Mouse (Mus musculus) embryonic facial prominence, embryonic 14.5 days (tissue): ENCODE measurements around the gene Cyp2s1. TPM values are rescaled to one million over a fixed set of nuclear protein-coding genes. Genes with fewer than 3 reads are reported as not detected.
"Not testable (repeated sequence)": the region's sequence is repeated elsewhere in the genome, so short reads cannot be mapped to it uniquely, and the experiment has no call there.

Experiments used
- ATAC-seq: fragments of 200-750 bp; cut with Nextera tagmentation; 2 replicates; pipeline ENCODE4 v1.8.0; 2017; ENCODE audit warnings: low read depth, moderate number of reproducible peaks, moderate TSS enrichment
- DNase-seq: peaks from one replicate; pipeline ENCODE4 v3.0.0-alpha.2; 2015; ENCODE audit warnings: low spot score
- H3K27ac ChIP-seq: fragments of 300-500 bp; sonication (generic); replicated peaks from 2 replicates; pipeline ENCODE4 v1.5.1; 2014; ENCODE audit warnings: low read depth, mild to moderate bottlenecking, low read length, moderate library complexity
- H3K27me3 ChIP-seq: fragments of 300-500 bp; sonication (generic); replicated peaks from 2 replicates; pipeline ENCODE4 v1.6.1; 2014; ENCODE audit warnings: low read length; ENCODE audit not compliant: control insufficient read depth, insufficient read depth
- H3K36me3 ChIP-seq: fragments of 300-500 bp; sonication (generic); 2 replicates; pipeline ENCODE4 v1.6.1; 2014; ENCODE audit warnings: low read length, mixed read lengths; ENCODE audit not compliant: control insufficient read depth, insufficient read depth
- H3K4me1 ChIP-seq: fragments of 300-500 bp; sonication (generic); 2 replicates; pipeline ENCODE4 v1.6.1; 2014; ENCODE audit warnings: antibody characterized with exemption, low read length; ENCODE audit not compliant: control insufficient read depth, insufficient read depth
- H3K4me2 ChIP-seq: fragments of 300-500 bp; sonication (generic); 2 replicates; pipeline ENCODE4 v1.6.1; 2014; ENCODE audit warnings: low read depth, mild to moderate bottlenecking, low read length, moderate library complexity, mixed read lengths
- H3K4me3 ChIP-seq: fragments of 300-500 bp; sonication (generic); 2 replicates; pipeline ENCODE4 v1.5.1; 2014; ENCODE audit warnings: low read depth, mild to moderate bottlenecking, low read length
- H3K9ac ChIP-seq: fragments of 300-500 bp; sonication (generic); 2 replicates; pipeline ENCODE4 v1.6.1; 2014; ENCODE audit warnings: low read depth, mild to moderate bottlenecking, low read length, moderate library complexity, mixed read lengths
- H3K9me3 ChIP-seq: fragments of 300-500 bp; sonication (generic); 2 replicates; pipeline ENCODE4 v1.6.1; 2016; ENCODE audit warnings: low read length; ENCODE audit not compliant: control insufficient read depth
- WGBS: fragments of 180-500 bp; shearing (Covaris S2); extraction: QIAGEN DNeasy Blood & Tissue Kit; methylation state at CpG from one replicate; pipeline ENCODE4 v1.1.7; 2014; 5-methylcytosine and 5-hydroxymethylcytosine counted together
- polyA plus RNA-seq: library from polyadenylated mRNA; unstranded; fragments of >200 nt; fragmentation: Nextera tagmentation; extraction: Ambion mirVana; gene quantifications from 2 replicates; pipeline ENCODE4 v1.2.1, GENCODE M21; 2014

The Cyp2s1 gene
- polyA plus RNA-seq, 1 experiment from 2014 or later = 4.1 TPM

- Histone ChIP-seq H3K4me3 (peak overlapping the region; percentile 18), H3K9me3 (no peaks in the 10 kb centered on the region), H3K36me3 (no peaks in the 10 kb centered on the region), H3K4me2 (peak overlapping the region; percentile 52), H3K9ac (peak overlapping the region; percentile 53), H3K27me3 (no peaks in the 10 kb centered on the region), H3K27ac (peak overlapping the region; percentile 87), H3K4me1 (peaks cover 12% of the 10 kb centered on the region)
- 18% methylated on average over 24 of the region's 24 CpGs for WGBS
- peak; percentile 92 for DNase-seq
- ATAC-seq = peak; percentile 81
Observed at GRCm38 (mm10) chr7:25802241-25803125, 14.2 kb downstream of the Cyp2s1 start.

GRCm38 (mm10) chr7:25801031-25801430, 15.7 kb downstream of the Cyp2s1 start:
- ATAC-seq (no peak), DNase-seq (no peak)
- Histone ChIP-seq H3K36me3 (no peaks in the 10 kb centered on the region), H3K4me1 (peaks cover 12% of the 10 kb centered on the region), H3K4me2 (no peak overlapping the region), H3K4me3 (no peak overlapping the region), H3K27ac (no peak overlapping the region), H3K9ac (no peak overlapping the region), H3K9me3 (no peaks in the 10 kb centered on the region), H3K27me3 (no peaks in the 10 kb centered on the region)
- 90% methylated on average over 6 of the region's 6 CpGs for WGBS

- Histone ChIP-seq H3K27ac (no peak overlapping the region), H3K4me2 (no peak overlapping the region), H3K9ac (no peak overlapping the region), H3K27me3 (no peaks in the 10 kb centered on the region), H3K4me1 (peaks cover 12% of the 10 kb centered on the region), H3K4me3 (no peak overlapping the region), H3K36me3 (no peaks in the 10 kb centered on the region), H3K9me3 (no peaks in the 10 kb centered on the region)
- no peak for ATAC-seq
- 87% methylated on average over 1 of the region's 1 CpGs for WGBS
- no peak for DNase-seq
Observed at GRCm38 (mm10) chr7:25799369-25799768, 17.3 kb downstream of the Cyp2s1 start.

GRCm38 (mm10) chr7:25798540-25798939, 18.2 kb downstream of the Cyp2s1 start:
- ATAC-seq (no peak), DNase-seq (no peak)
- H3K4me3 ChIP-seq = no peak overlapping the region
- 82% methylated on average over 2 of the region's 2 CpGs for WGBS
- no peaks in the 10 kb centered on the region for H3K9me3 ChIP-seq
- H3K36me3 ChIP-seq = no peaks in the 10 kb centered on the region
- H3K9ac ChIP-seq = no peak overlapping the region
- H3K4me1 ChIP-seq = peaks cover 12% of the 10 kb centered on the region
- H3K27ac ChIP-seq = no peak overlapping the region
- H3K27me3 ChIP-seq = no peaks in the 10 kb centered on the region
- H3K4me2 ChIP-seq = no peak overlapping the region

- no peak for ATAC-seq
Observed at GRCm38 (mm10) chr7:25794775-25795174, 21.9 kb downstream of the Cyp2s1 start.

GRCm38 (mm10) chr7:25793679-25794078, 23.0 kb downstream of the Cyp2s1 start:
- WGBS = 51% methylated on average over 3 of the region's 3 CpGs
- Histone ChIP-seq H3K4me3 (no peak overlapping the region), H3K27me3 (no peaks in the 10 kb centered on the region), H3K9me3 (no peaks in the 10 kb centered on the region), H3K27ac (no peak overlapping the region), H3K4me2 (no peak overlapping the region), H3K4me1 (peaks cover 6% of the 10 kb centered on the region; the same call in 1 of the 2 replicates), H3K9ac (no peak overlapping the region), H3K36me3 (no peaks in the 10 kb centered on the region)
- no peak for ATAC-seq
- DNase-seq = no peak

More at GRCm38 (mm10) chr7:25794775-25795174, 21.9 kb downstream of the Cyp2s1 start:
- H3K9ac ChIP-seq = no peak overlapping the region
- no peak overlapping the region for H3K27ac ChIP-seq
- no peaks in the 10 kb centered on the region for H3K4me1 ChIP-seq
- H3K4me3 ChIP-seq = no peak overlapping the region
- 84% methylated on average over 8 of the region's 8 CpGs for WGBS
- DNase-seq = no peak
- H3K9me3 ChIP-seq = no peaks in the 10 kb centered on the region
- H3K36me3 ChIP-seq = no peaks in the 10 kb centered on the region
- no peak overlapping the region for H3K4me2 ChIP-seq
- H3K27me3 ChIP-seq = no peaks in the 10 kb centered on the region

GRCm38 (mm10) chr7:25792966-25793365, 23.7 kb downstream of the Cyp2s1 start:
- H3K4me3 ChIP-seq, DNase-seq, H3K36me3 ChIP-seq, H3K4me1 ChIP-seq, H3K27ac ChIP-seq, H3K9ac ChIP-seq, H3K27me3 ChIP-seq, H3K4me2 ChIP-seq, ATAC-seq, H3K9me3 ChIP-seq: not testable (repeated sequence)
- 65% methylated on average over 9 of the region's 9 CpGs for WGBS

- H3K36me3 ChIP-seq = 0 out of 2 replicates have a peak, but pooled peaks cover 6% of the 10 kb centered on the region
- no peak overlapping the region for H3K9ac ChIP-seq
- H3K9me3 ChIP-seq = no peaks in the 10 kb centered on the region
- H3K4me2 ChIP-seq = no peak overlapping the region
- ATAC-seq (no peak), DNase-seq (no peak)
- H3K4me1 ChIP-seq = peaks cover 17% of the 10 kb centered on the region
- no peaks in the 10 kb centered on the region for H3K27me3 ChIP-seq
- H3K4me3 ChIP-seq = no peak overlapping the region
- 71% methylated on average over 8 of the region's 8 CpGs for WGBS
- no peak overlapping the region for H3K27ac ChIP-seq
Observed at GRCm38 (mm10) chr7:25790615-25791014, 26.1 kb downstream of the Cyp2s1 start.

- WGBS = 29% methylated on average over 3 of the region's 3 CpGs
- H3K27ac ChIP-seq = peak overlapping the region; percentile 81
Observed at GRCm38 (mm10) chr7:25789129-25789440, 27.6 kb downstream of the Cyp2s1 start.

More at GRCm38 (mm10) chr7:25789129-25789440, 27.6 kb downstream of the Cyp2s1 start:
- no peaks in the 10 kb centered on the region for H3K27me3 ChIP-seq
- peaks cover 17% of the 10 kb centered on the region for H3K4me1 ChIP-seq
- H3K4me3 ChIP-seq = peak overlapping the region; percentile 56
- H3K4me2 ChIP-seq = peak overlapping the region; percentile 81
- peak overlapping the region; percentile 66 for H3K9ac ChIP-seq
- 0 out of 2 replicates have a peak, but pooled peaks cover 10% of the 10 kb centered on the region for H3K36me3 ChIP-seq
- no peaks in the 10 kb centered on the region for H3K9me3 ChIP-seq
- DNase-seq (no peak), ATAC-seq (no peak)
